11 mouse cellular contexts compared by ENCODE assay signal in the genomic region with DNA sequence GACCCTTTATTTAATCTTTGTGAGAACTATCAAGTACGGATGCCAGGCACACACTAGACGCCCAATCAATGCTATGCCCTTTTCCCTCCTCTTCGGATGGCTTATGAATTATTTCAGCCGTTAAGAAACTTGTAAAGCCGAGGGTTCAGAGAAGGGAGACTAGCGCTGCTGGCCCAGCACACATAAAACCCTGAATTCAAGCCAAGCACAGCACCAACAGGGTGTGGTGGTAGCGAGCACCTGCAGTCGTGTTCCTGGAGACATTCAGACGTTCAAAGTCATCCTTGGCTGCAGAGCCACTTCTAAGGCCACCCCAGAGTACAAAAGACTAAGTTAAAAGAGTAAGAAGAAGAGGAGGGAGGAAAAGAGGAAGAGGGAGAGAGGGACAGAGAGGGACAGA.
A peak's percentile ranks its signal among the peaks of the same experiment; 100 is the strongest.
DNase-seq lines count a peak whose midpoint lies in the region; ATAC-seq and TF ChIP-seq lines count a peak whose summit lies in the region.
"Had no signal": no experiment of that assay in that cellular context is flagged by ENCODE, and none has a peak within 500 bp of the region (broad histone marks: within the 10 kb centered on the region; RNA-seq: fewer than 3 reads in every experiment).

No protein-coding gene starts in this region.

- no peak for DNase-seq in forebrain, embryonic 10.5 days (ENCODE audit: extremely low spot score, low spot score)
- no peak for DNase-seq in liver, embryonic 11.5 days (ENCODE audit: low spot score)
- peak; percentile 28 for DNase-seq in induced T-regulatory cell, adult 2 months (ENCODE audit: low read depth)
- DNase-seq in stomach, postnatal 0 days (ENCODE audit: low spot score), result no peak
- no peak for DNase-seq in cerebellum, postnatal 4 days (ENCODE audit: low spot score in 2 of 2)
- DNase-seq in retina, embryonic 14.5 days (ENCODE audit: low spot score), result no peak
- DNase-seq: adrenal gland, postnatal 36 days; cerebellum, adult 2 months had no signal

- peak overlapping the region; percentile 18; the same call in 1 of the 2 replicates for H3K4me3 ChIP-seq in forebrain, embryonic 10.5 days
- no peak overlapping the region for H3K4me3 ChIP-seq in forebrain, embryonic 16.5 days (replicated peaks; ENCODE audit: low read length)
- no peak overlapping the region for H3K4me3 ChIP-seq in liver, embryonic 15.5 days (replicated peaks)
- no peak overlapping the region for H3K4me3 ChIP-seq in liver, embryonic 11.5 days (ENCODE audit: low read depth, low read length)
- H3K4me3 ChIP-seq in stomach, postnatal 0 days (ENCODE audit: low read depth, low read length), result no peak overlapping the region
- H3K4me3 ChIP-seq: kidney, embryonic 15.5 days had no signal

- peaks cover 19% of the 10 kb centered on the region for H3K27me3 ChIP-seq in forebrain, embryonic 10.5 days (ENCODE audit: poor library complexity, severe bottlenecking)
- no peaks in the 10 kb centered on the region for H3K27me3 ChIP-seq in forebrain, embryonic 16.5 days (replicated peaks; ENCODE audit: control insufficient read depth, insufficient read depth, low read length)
- peaks cover 16% of the 10 kb centered on the region; the same call in 1 of the 2 replicates for H3K27me3 ChIP-seq in liver, embryonic 15.5 days
- H3K27me3 ChIP-seq in liver, embryonic 11.5 days (replicated peaks; ENCODE audit: control insufficient read depth, insufficient read depth, low read length), result no peaks in the 10 kb centered on the region
- no peaks in the 10 kb centered on the region for H3K27me3 ChIP-seq in stomach, postnatal 0 days (ENCODE audit: control insufficient read depth, insufficient read depth, low read length)

- 48% methylated on average over 9 of the region's 9 CpGs for WGBS in forebrain, embryonic 10.5 days
- WGBS in forebrain, embryonic 16.5 days, result 12% methylated on average over 9 of the region's 9 CpGs
- 38% methylated on average over 9 of the region's 9 CpGs for WGBS in liver, embryonic 15.5 days (ENCODE audit: insufficient replicate concordance)
- 52% methylated on average over 9 of the region's 9 CpGs for WGBS in liver, embryonic 11.5 days
- WGBS in stomach, postnatal 0 days, result 17% methylated on average over 9 of the region's 9 CpGs

- peaks cover 53% of the 10 kb centered on the region for H3K4me1 ChIP-seq in forebrain, embryonic 10.5 days
- peaks cover 17% of the 10 kb centered on the region for H3K4me1 ChIP-seq in forebrain, embryonic 16.5 days (replicated peaks; ENCODE audit: control insufficient read depth, insufficient read depth, low read length)
- H3K4me1 ChIP-seq in liver, embryonic 15.5 days (replicated peaks), result peaks cover 9% of the 10 kb centered on the region
- H3K4me1 ChIP-seq in liver, embryonic 11.5 days (replicated peaks; ENCODE audit: control insufficient read depth, insufficient read depth, low read length), result peaks cover 23% of the 10 kb centered on the region
- H3K4me1 ChIP-seq in stomach, postnatal 0 days (replicated peaks; ENCODE audit: control insufficient read depth, insufficient read depth), result no peaks in the 10 kb centered on the region

- no peak overlapping the region for H3K9ac ChIP-seq in forebrain, embryonic 16.5 days (replicated peaks; ENCODE audit: low read depth, low read length)
- no peak overlapping the region for H3K9ac ChIP-seq in liver, embryonic 15.5 days
- no peak overlapping the region for H3K9ac ChIP-seq in liver, embryonic 11.5 days (ENCODE audit: low read depth, low read length)
- no peak overlapping the region for H3K9ac ChIP-seq in stomach, postnatal 0 days (ENCODE audit: low read length)
- H3K9ac ChIP-seq: kidney, embryonic 15.5 days had no signal

- no peak overlapping the region for H3K4me2 ChIP-seq in forebrain, embryonic 16.5 days (ENCODE audit: low read length)
- 0 out of 2 replicates have a peak overlapping the region, but pooled peaks have one; percentile 2 for H3K4me2 ChIP-seq in liver, embryonic 15.5 days
- H3K4me2 ChIP-seq in liver, embryonic 11.5 days, result no peak overlapping the region
- peak overlapping the region; percentile 32 for H3K4me2 ChIP-seq in stomach, postnatal 0 days (replicated peaks; ENCODE audit: low read depth)
- H3K4me2 ChIP-seq: kidney, embryonic 15.5 days had no signal

- H3K27ac ChIP-seq in forebrain, embryonic 10.5 days, result peak overlapping the region; percentile 35
- no peak overlapping the region for H3K27ac ChIP-seq in forebrain, embryonic 16.5 days (ENCODE audit: low read length)
- H3K27ac ChIP-seq in liver, embryonic 15.5 days (replicated peaks), result no peak overlapping the region
- no peak overlapping the region for H3K27ac ChIP-seq in liver, embryonic 11.5 days (ENCODE audit: low read depth, low read length)
- H3K27ac ChIP-seq in stomach, postnatal 0 days (replicated peaks), result no peak overlapping the region
- H3K27ac ChIP-seq: kidney, embryonic 15.5 days had no signal

- TF ChIP-seq CTCF in stomach, postnatal 0 days (IDR thresholded peaks at IDR 0.05; ENCODE audit: low read depth), result no peak

- TF ChIP-seq EP300 in stomach, postnatal 0 days (optimal IDR thresholded peaks at IDR 0.05), result no peak

- H3K9me3 ChIP-seq in forebrain, embryonic 10.5 days, result peaks cover 9% of the 10 kb centered on the region
- H3K9me3 ChIP-seq in forebrain, embryonic 16.5 days (ENCODE audit: control insufficient read depth, low read length), result peaks cover 4% of the 10 kb centered on the region
- H3K9me3 ChIP-seq in liver, embryonic 15.5 days (replicated peaks), result no peaks in the 10 kb centered on the region
- no peaks in the 10 kb centered on the region for H3K9me3 ChIP-seq in liver, embryonic 11.5 days (ENCODE audit: control insufficient read depth, low read length)
- H3K9me3 ChIP-seq in stomach, postnatal 0 days (ENCODE audit: control insufficient read depth, low read length), result no peaks in the 10 kb centered on the region

- no peak for ATAC-seq in forebrain, embryonic 16.5 days
- ATAC-seq in liver, embryonic 15.5 days (ENCODE audit: insufficient read depth), result no peak
- no peak for ATAC-seq in liver, embryonic 11.5 days (replicated peaks; ENCODE audit: low FRiP score)
- ATAC-seq in stomach, postnatal 0 days (ENCODE audit: low FRiP score, low TSS enrichment), result no peak

- H3K36me3 ChIP-seq in forebrain, embryonic 10.5 days (replicated peaks), result no peaks in the 10 kb centered on the region
- H3K36me3 ChIP-seq in forebrain, embryonic 16.5 days (ENCODE audit: control insufficient read depth, insufficient read depth), result no peaks in the 10 kb centered on the region
- H3K36me3 ChIP-seq in liver, embryonic 15.5 days (replicated peaks), result no peaks in the 10 kb centered on the region
- no peaks in the 10 kb centered on the region for H3K36me3 ChIP-seq in liver, embryonic 11.5 days (ENCODE audit: control insufficient read depth, insufficient read depth, low read length)
- H3K36me3 ChIP-seq in stomach, postnatal 0 days (ENCODE audit: control insufficient read depth, insufficient read depth, low read length), result no peaks in the 10 kb centered on the region
- H3K36me3 ChIP-seq: kidney, embryonic 15.5 days had no signal

Comparison
In these comparisons a context has a peak if more than half of its experiments do, and no peak if none do; other contexts are left out.
1. H3K4me2 ChIP-seq: peak in liver, embryonic 15.5 days (single experiment) and stomach, postnatal 0 days (single experiment); none in forebrain, embryonic 16.5 days (single experiment) and liver, embryonic 11.5 days (single experiment).